Mouse (Mus musculus) gonadal fat pad, adult 2 months (tissue): ENCODE measurements around the gene E4f1. TPM values are rescaled to one million over a fixed set of nuclear protein-coding genes. Genes with fewer than 3 reads are reported as not detected.

Experiments used
- DNase-seq: peaks from one replicate; pipeline ENCODE4 v3.0.0-alpha.2; 2012; ENCODE audit warnings: low read depth
- polyA plus RNA-seq: library from polyadenylated mRNA; depleted of rRNA; stranded (reverse); fragments of >200 nt; gene quantifications from 2 replicates; pipeline ENCODE4 v1.2.3, GENCODE M21; 2012; rRNA removed

E4f1 gene
- polyA plus RNA-seq, 1 experiment = 102 TPM

- DNase-seq = no peak
Observed at GRCm38 (mm10) chr17:24415011-24415410, 55.1 kb downstream of the E4f1 start.

GRCm38 (mm10) chr17:24414230-24414976 lies 55.7 kb downstream of the E4f1 start, which contains the start of gene Rnps1:
Rnps1 (plus strand) TSS chr17:24414565.
- peak; percentile 83 for DNase-seq

- DNase-seq = no peak
Observed at GRCm38 (mm10) chr17:24413557-24414211, 56.4 kb downstream of the E4f1 start.

- no peak for DNase-seq
Observed at GRCm38 (mm10) chr17:24407116-24407803, 62.9 kb downstream of the E4f1 start.

GRCm38 (mm10) chr17:24402371-24402770 lies 67.7 kb downstream of the E4f1 start:
- DNase-seq = no peak

- DNase-seq = no peak
Observed at GRCm38 (mm10) chr17:24394456-24394855, 75.7 kb downstream of the E4f1 start.

Other genes starting within 250 kb of the E4f1 start
- 7.1 and 8.9 TPM in 2 replicates for gene Tedc2, start 249.5 kb downstream of the E4f1 start, polyA plus RNA-seq
- 2.4 and 2.5 TPM in 2 replicates for gene Ccnf, start 218.8 kb downstream of the E4f1 start, polyA plus RNA-seq
- 0.06 and 0.09 TPM in 2 replicates for gene Abca17, start 119.2 kb downstream of the E4f1 start, polyA plus RNA-seq
- gene Abca3, start 118.4 kb downstream of the E4f1 start, polyA plus RNA-seq = 78.6 and 87.5 TPM in 2 replicates
- 96.6 and 102 TPM in 2 replicates for gene Rnps1, start 55.7 kb downstream of the E4f1 start, polyA plus RNA-seq
- gene Eci1, start 43.7 kb downstream of the E4f1 start, polyA plus RNA-seq = 119 and 137 TPM in 2 replicates
- 82.9 and 106 TPM in 2 replicates for gene Dnase1l2, start 27.2 kb downstream of the E4f1 start, polyA plus RNA-seq
- gene Pgp, start 79 bp upstream of the E4f1 start, polyA plus RNA-seq = 100 and 123 TPM in 2 replicates
- 4.7 and 5.4 TPM in 2 replicates for gene Bricd5, start 3.6 kb upstream of the E4f1 start, polyA plus RNA-seq
- gene Mlst8, start 8.8 kb upstream of the E4f1 start, polyA plus RNA-seq = 41.4 and 44.0 TPM in 2 replicates
- gene Caskin1, start 18.3 kb upstream of the E4f1 start, polyA plus RNA-seq = 1.7 and 2.1 TPM in 2 replicates
- 169 and 195 TPM in 2 replicates for gene Traf7, start 57.6 kb upstream of the E4f1 start, polyA plus RNA-seq
- 48.5 and 59.7 TPM in 2 replicates for gene Rab26, start 63.9 kb upstream of the E4f1 start, polyA plus RNA-seq
- 70.0 and 75.7 TPM in 2 replicates for gene Pkd1, start 79.5 kb upstream of the E4f1 start, polyA plus RNA-seq
- gene Tsc2, start 162.3 kb upstream of the E4f1 start, polyA plus RNA-seq = 133 and 141 TPM in 2 replicates
- gene Nthl1, start 162.4 kb upstream of the E4f1 start, polyA plus RNA-seq = 15.2 and 16.4 TPM in 2 replicates
- 61.6 and 83.0 TPM in 2 replicates for gene Slc9a3r2, start 180.0 kb upstream of the E4f1 start, polyA plus RNA-seq
- not detected in 2 replicates for gene Npw, start 188.1 kb upstream of the E4f1 start, polyA plus RNA-seq
- 51.3 and 56.6 TPM in 2 replicates for gene Zfp598, start 199.4 kb upstream of the E4f1 start, polyA plus RNA-seq
- 0.18 and 0.23 TPM in 2 replicates for gene Syngr3, start 219.6 kb upstream of the E4f1 start, polyA plus RNA-seq
- 25.6 and 27.6 TPM in 2 replicates for gene Gfer, start 225.8 kb upstream of the E4f1 start, polyA plus RNA-seq
- gene Noxo1, start 225.9 kb upstream of the E4f1 start, polyA plus RNA-seq = 6.2 and 7.1 TPM in 2 replicates
- gene Tbl3, start 237.3 kb upstream of the E4f1 start, polyA plus RNA-seq = 44.4 and 61.9 TPM in 2 replicates
- 2.3 and 3.4 TPM in 2 replicates for gene Rnf151, start 247.8 kb upstream of the E4f1 start, polyA plus RNA-seq
- gene Rps2, start 247.8 kb upstream of the E4f1 start, polyA plus RNA-seq = 2,300 and 2,553 TPM in 2 replicates